Mouse (Mus musculus): ENCODE results near the gene Gm3685. TPM values are rescaled to one million over a fixed set of nuclear protein-coding genes. Genes with fewer than 3 reads are reported as not detected.
"Not testable (repeated sequence)": the region's sequence is repeated elsewhere in the genome, so short reads cannot be mapped to it uniquely, and the experiment has no call there.

Gene Gm3685
- polyA plus RNA-seq (2015; fragmentation: Nextera tagmentation; extraction: Ambion mirVana), result not detected in 2 replicates

GRCm38 (mm10) chr14:7044870-7045269, at the start of gene Gm3685:
Gene Gm3685 (minus strand): TSS chr14:7044970.
- H3K9me3 ChIP-seq (ENCODE audit: control insufficient read depth, low read length); H3K4me1 ChIP-seq (ENCODE audit: control insufficient read depth, insufficient read depth, low read depth, low read length); H3K4me2 ChIP-seq (ENCODE audit: low read length); H3K36me3 ChIP-seq (ENCODE audit: control insufficient read depth, insufficient read depth, low read length); ATAC-seq; H3K9ac ChIP-seq (ENCODE audit: low read depth, low read length); H3K4me3 ChIP-seq (ENCODE audit: low read length); H3K27me3 ChIP-seq (replicated peaks; ENCODE audit: control insufficient read depth, insufficient read depth, low read length); H3K27ac ChIP-seq (ENCODE audit: low read depth, low read length): not testable (repeated sequence)
- WGBS, result no CpG with 5 or more reads among the region's 2 CpGs

- Histone ChIP-seq H3K4me3 (ENCODE audit: low read length) (peak within 1 kb of the TSS; percentile 49), H3K4me2 (ENCODE audit: low read length) (peak within 1 kb of the TSS; percentile 74), H3K27ac (ENCODE audit: low read depth, low read length) (peak within 1 kb of the TSS; percentile 68), H3K9ac (ENCODE audit: low read depth, low read length) (peak within 1 kb of the TSS; percentile 69)
- WGBS, result under 1% methylated on average over 37 of the region's 70 CpGs
- H3K36me3 ChIP-seq (ENCODE audit: control insufficient read depth, insufficient read depth, low read length); H3K4me1 ChIP-seq (ENCODE audit: control insufficient read depth, insufficient read depth, low read depth, low read length); H3K9me3 ChIP-seq (ENCODE audit: control insufficient read depth, low read length); H3K27me3 ChIP-seq (replicated peaks; ENCODE audit: control insufficient read depth, insufficient read depth, low read length); ATAC-seq: not testable (repeated sequence)
Observed at GRCm38 (mm10) chr14:7026781-7027749, 17.7 kb downstream of the Gm3685 start, which contains the start of gene Gm10406. Gene Gm10406 (minus strand): TSS chr14:7027449.

- not testable (repeated sequence) for H3K9ac ChIP-seq (ENCODE audit: low read depth, low read length); H3K27ac ChIP-seq (ENCODE audit: low read depth, low read length); H3K27me3 ChIP-seq (replicated peaks; ENCODE audit: control insufficient read depth, insufficient read depth, low read length); H3K9me3 ChIP-seq (ENCODE audit: control insufficient read depth, low read length); H3K4me1 ChIP-seq (ENCODE audit: control insufficient read depth, insufficient read depth, low read depth, low read length); H3K36me3 ChIP-seq (ENCODE audit: control insufficient read depth, insufficient read depth, low read length); ATAC-seq
- WGBS, result 3% methylated on average over 8 of the region's 9 CpGs
- peak overlapping the region; percentile 49; the same call in 1 of the 2 replicates for H3K4me3 ChIP-seq (ENCODE audit: low read length)
- peak overlapping the region; percentile 74 for H3K4me2 ChIP-seq (ENCODE audit: low read length)
Observed at GRCm38 (mm10) chr14:7026274-7026673, 18.5 kb downstream of the Gm3685 start.

Other genes starting within 250 kb of the Gm3685 start
- gene Gm3642, start 204.7 kb downstream of the Gm3685 start, polyA plus RNA-seq (2015; fragmentation: Nextera tagmentation; extraction: Ambion mirVana), result not detected in 2 replicates
- 14.0 and 14.8 TPM in 2 replicates for gene Gm3667, start 155.0 kb downstream of the Gm3685 start, polyA plus RNA-seq (2015; fragmentation: Nextera tagmentation; extraction: Ambion mirVana)
- not detected in 2 replicates for gene Gm6356, start 71.2 kb downstream of the Gm3685 start, polyA plus RNA-seq (2015; fragmentation: Nextera tagmentation; extraction: Ambion mirVana)
- 4.1 and 4.5 TPM in 2 replicates for gene Gm10406, start 17.5 kb downstream of the Gm3685 start, polyA plus RNA-seq (2015; fragmentation: Nextera tagmentation; extraction: Ambion mirVana)
- gene Gm3696, start 55.7 kb upstream of the Gm3685 start, polyA plus RNA-seq (2015; fragmentation: Nextera tagmentation; extraction: Ambion mirVana), result 7.3 and 8.4 TPM in 2 replicates
- not detected in 2 replicates for gene Gm6676, start 80.4 kb upstream of the Gm3685 start, polyA plus RNA-seq (2015; fragmentation: Nextera tagmentation; extraction: Ambion mirVana)
- 11.3 and 11.4 TPM in 2 replicates for gene Gm3512, start 129.6 kb upstream of the Gm3685 start, polyA plus RNA-seq (2015; fragmentation: Nextera tagmentation; extraction: Ambion mirVana)
- not detected in 2 replicates for gene Gm16434, start 149.6 kb upstream of the Gm3685 start, polyA plus RNA-seq (2015; fragmentation: Nextera tagmentation; extraction: Ambion mirVana)
- gene Gm3727, start 219.7 kb upstream of the Gm3685 start, polyA plus RNA-seq (2015; fragmentation: Nextera tagmentation; extraction: Ambion mirVana), result not detected in 2 replicates